Mouse (Mus musculus) MEL-GATA-1-ER (cell line): ENCODE measurements around the gene Gm11627.

ENCODE experiments used
- DNase-seq: peaks from one replicate; pipeline ENCODE4 v3.0.0-alpha.2; 2012; ENCODE audit warnings: low read depth; ENCODE audit errors: extremely low read depth

Gm11627 gene

GRCm38 (mm10) chr11:102602816-102603495 is 23.7 kb upstream of the Gm11627 start:
- DNase-seq: no peak

DNA sequence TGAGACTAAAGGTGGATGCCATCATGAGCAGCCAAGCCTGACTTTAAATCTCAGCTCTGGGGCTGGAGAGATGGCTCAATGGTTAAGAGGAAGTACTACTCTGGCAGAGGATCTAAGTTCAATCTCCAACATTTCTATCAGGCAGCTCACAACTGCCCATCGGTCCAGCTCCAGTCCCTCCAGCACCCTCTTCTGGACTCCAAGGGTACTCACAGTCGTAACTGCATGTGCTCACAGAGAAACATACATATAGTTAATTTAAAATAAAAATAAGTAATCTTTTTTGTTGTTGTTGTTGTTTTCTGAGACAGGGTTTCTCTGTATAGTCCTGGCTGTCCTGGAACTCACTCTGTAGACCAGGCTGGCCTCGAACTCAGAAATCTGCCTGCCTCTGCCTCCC is 20.7 kb upstream of the Gm11627 start:
- DNase-seq: peak; percentile 36

DNA sequence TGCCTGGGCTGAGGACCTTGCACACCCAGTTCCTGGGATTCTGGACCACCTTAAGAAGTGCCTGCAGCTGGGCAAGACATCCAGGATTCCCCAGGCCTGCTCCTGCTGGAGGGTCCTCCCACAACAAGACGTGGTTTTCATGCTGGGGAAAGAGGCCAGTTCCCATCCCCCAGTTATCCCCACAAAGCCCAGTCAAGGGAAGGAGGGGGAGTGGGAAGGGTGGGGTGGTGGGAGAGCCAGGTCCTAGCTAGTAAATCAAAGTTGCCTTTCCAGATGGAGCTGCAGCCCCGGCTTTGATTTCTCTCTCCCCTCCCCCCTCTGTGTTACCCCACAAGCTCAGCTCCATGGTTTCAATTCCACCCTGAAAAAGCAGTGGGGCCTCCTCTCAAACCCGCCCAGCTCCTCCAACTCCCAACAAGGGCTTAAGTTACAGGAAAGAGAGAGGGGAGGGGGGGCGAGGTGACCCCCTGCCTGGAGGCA is 16.1 kb upstream of the Gm11627 start:
- no peak for DNase-seq

DNA sequence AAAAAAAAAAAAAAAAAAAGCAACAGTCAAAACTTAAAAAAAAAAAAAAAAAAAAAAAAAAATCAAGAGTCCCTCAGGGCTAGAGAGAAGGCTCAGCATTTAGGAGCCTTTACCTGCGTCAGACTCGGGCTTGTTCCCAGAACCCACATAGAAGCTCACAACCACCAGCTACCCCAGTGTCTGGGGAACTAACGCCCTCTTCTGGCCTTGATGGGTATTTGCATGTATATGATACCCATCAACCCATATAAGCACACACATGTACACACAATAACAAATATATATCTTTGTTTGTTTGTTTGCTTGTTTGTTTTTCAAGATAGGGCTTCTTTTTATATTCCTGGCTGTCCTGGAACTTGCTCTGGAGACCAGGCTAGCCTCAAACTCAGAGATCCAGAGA is 8.3 kb upstream of the Gm11627 start:
- DNase-seq: no peak

GRCm38 (mm10) chr11:102586445-102587130 is 7.3 kb upstream of the Gm11627 start:
- DNase-seq: no peak

DNA sequence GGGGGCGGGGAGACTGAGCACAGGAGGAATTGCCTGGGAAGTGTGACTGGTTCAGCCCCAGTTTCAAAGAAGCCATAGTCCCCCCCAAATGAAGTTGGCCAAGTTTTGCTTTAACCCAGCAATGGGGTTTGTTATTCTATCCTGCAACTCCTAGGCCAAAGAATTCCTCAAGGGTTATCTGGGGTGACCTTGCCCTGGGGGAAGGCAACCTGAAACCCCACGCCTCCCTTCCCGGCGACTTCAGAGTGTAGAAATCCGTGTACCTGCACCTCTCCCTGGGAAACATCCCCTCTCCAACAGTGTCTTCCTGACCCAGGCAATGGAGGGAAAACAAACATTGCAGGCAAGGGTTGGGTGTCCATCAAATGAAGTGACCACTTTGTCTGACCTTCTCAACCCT is 3.5 kb upstream of the Gm11627 start:
- DNase-seq: no peak

GRCm38 (mm10) chr11:102582016-102582610 is 2.9 kb upstream of the Gm11627 start:
- DNase-seq: no peak

DNA sequence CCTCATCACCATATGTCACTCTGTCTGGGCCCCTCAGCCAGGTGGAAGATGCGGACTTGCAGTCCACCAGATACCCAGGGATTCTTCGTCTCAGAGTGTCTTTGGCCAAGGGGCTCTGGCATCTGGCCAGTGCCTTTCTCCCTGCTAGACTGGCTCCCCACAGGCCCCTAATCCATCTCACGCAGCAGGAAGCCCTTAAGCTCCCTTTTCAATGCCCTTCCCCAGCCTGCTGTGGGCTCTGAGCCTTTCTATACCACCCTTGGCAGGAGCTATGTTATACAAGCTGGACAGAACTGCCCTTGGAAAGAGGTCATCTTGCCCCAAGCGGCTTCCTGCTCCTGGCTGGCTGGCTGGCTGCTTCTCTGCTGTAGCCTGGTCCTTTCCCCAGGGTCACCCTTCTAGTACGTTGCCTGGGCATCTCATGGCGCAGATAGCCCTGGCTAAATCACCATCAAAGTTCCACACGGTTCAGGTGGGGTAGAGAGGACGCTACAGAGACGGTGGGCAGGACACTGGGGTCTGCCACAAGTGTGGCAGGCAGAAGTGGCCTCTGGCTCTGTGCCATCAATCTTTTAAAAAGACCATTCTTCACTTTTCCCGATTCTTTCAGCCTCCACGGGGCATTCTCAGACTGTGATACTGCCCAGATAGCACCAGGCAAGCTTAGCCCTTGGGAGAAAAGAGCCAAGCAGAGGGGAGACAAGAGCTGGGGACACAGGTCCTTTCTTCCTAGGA is 2.2 kb upstream of the Gm11627 start:
- DNase-seq: no peak

DNA sequence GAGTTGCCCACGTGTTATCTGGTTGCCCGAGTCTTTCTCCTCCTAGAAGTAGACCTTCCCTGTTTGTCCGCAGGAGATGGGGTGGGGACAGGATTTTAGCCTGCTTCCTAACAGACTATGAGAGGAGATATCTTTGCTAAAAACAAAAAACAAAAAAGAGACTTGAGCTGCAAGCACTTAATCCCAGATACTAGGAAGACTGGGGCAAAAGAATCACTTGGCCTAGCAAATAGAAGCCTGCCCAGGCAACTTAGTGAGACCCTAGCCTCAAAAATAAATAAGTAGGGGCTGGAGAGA is 721 bp upstream of the Gm11627 start:
- DNase-seq: no peak

DNA sequence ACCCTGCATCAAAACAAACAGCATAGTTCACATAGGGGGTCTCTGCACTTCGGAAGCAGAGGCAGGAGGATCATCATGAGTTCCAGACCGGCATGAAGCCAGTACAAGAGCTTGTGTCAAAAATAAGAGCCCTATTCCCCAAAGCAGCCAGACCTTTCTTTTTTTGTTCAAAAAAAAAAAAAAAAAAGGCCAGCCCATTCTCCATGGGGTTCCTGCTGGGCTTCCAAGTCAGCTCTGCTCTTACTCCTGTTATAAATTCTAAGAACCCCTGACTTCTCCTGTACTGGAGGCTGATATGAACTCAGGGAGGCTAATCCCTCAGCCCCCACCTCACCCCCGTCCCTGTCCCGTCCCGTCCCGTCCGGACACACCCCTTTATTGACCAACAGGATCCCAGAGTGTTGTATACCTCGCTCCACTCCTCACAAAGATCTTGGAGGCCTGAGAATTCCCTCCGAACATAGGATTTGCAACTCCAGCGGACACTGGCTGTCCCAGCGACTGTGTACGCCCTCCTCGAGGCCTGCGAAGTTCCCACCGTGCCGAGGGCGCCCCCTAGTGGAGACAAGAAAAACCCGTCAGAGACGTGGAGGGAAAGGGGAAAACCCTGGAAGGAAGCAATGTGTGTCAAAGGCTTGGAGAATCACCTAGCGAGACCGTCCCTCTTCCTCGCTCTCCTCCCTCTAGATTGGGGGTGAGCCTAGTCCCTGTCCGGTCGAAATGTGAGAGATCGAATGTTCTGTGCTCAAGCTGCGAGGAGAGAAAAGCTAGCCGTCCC is 731 bp downstream of the Gm11627 start:
- DNase-seq: peak; percentile 59

DNA sequence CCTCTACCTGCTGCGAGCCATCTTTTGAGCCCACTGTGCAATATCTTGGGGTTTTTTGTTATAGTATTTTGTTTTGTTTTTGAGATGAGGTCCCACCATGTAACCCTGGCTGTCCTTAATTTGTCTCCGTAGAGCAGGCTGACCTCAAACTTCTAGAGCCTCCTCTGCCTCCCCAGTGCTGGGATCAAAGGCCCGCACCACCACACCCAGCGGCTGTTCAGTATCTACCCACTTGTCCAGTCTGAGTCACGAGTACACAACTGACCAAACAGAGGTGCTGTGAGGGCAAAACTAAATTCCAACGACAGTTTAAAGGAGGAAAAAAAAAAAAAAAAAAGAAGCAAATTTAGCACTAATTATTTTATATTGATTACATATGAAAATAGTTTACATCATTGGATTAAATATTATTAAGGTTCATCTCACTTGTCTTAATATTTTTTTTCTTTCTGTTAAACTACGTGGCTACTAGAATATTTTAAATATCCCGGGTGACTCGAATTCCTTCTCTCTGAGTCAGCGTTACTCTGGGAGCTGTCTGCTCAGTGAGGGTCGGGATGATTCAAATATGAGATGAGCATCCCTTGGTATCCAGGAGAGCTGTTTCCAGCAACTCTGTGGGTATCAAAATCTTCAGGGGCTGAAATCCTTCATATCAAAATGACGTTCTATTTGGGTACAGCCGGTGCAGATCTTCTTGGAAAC is 3.1 kb downstream of the Gm11627 start:
- no peak for DNase-seq

- no peak for DNase-seq
These were observed 4.2 kb downstream of the Gm11627 start for GRCm38 (mm10) chr11:102575034-102575433.

DNA sequence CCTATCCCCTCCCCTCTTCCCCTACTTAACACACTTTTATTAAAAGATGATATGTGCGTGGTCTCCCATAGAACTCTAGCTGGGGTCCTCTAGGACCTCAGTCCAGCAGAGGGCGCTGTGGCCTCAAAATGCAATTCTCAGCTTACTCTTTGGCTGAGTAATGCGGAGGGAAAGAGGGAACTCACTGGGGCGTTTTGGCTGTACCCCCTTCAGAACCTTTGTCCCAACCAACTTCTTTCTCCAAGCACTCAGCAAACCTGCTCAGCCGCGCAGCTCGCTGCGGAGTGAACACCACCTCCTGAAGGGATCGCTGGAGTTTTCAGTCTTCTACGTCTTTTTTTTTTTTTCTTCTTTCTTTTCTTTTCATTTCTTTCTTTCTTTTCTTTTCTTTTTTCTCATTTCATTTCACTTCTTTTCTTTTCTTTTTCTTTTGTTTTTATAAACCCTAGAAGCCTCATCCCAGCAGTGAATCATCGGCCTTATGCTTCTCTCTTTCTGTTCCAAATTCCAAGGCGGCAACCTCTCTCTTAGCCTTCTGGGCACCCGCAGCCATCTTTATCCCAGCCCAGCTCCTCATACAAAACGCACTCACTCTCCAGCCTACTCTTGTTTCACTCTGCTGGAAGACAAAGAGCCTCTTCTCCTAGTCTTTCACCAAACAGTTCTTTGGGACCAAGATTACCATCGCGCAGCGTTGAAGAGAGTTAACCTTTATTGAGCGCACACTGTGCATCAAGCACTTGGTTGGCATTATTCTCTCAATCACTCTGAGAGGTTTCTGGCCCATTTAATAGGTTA is 6.2 kb downstream of the Gm11627 start:
- peak; percentile 82 for DNase-seq

DNA sequence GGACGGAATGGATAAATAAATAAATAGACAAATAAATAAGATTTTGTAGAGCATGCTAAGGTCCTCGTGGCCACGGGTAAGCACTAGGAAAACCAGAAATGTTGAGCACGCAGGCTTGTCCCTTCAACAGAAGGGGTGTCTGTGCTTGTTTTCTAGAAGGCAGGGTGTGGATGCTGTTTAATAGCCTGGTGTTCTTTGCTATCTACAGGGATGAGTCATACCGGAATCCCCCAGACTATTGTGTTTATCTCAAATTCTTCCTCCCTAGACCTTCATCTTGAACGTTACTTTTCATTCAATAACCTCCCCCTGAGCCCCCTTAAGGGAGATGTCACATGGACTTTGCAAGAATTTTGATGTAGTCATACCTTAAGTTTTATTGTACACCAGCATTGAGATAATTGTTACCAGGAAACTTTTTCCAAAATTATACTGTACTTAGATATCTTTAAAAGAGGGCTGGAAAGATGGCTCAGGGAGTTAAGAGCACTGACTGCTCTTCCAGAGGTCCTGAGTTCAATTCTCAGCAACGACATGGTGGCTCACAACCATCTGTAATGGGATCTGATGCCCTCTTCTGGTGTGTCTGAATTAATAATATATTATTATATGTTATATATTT is 10.4 kb downstream of the Gm11627 start:
- no peak for DNase-seq

DNA sequence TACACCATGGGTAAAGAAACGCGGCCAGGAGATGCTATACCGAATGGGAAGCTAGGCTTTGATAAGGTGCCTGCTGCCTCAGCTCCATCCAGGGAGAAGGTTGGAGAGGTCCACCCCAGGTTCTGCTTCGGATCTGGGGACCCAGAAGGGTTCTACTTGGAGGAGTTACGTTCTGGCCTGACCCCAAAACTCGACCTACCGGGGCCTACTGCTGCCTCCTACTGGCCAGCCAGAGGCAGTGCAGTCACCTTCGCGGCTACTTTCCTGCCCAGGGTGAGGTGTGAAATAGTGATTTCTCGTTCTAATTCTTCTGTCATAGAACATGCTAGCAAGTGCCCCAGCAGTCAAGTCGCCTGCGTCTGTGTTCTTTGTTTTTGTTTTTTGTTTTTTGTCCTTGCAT is 11.1 kb downstream of the Gm11627 start:
- DNase-seq: no peak

GRCm38 (mm10) chr11:102567723-102568122 is 11.5 kb downstream of the Gm11627 start:
- no peak for DNase-seq

DNA sequence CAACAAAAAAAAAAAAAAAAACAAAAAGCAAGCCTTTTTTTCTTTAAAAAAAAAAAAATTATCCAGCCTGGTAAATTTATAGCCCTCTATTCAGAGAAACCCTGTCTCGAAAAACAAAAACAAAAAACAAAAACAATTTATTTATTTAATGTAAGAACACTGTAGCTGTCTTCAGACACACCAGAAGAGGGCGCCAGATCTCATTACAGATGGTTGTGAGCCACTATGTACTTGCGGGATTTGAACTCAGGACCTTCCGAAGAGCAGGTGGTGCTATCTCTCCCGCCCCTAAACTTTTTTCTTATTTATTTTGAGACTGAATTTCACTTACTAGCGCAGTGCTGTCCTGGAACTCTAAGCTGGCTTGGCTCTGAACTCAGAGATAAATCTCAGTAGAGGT is 12.1 kb downstream of the Gm11627 start:
- DNase-seq: no peak

DNA sequence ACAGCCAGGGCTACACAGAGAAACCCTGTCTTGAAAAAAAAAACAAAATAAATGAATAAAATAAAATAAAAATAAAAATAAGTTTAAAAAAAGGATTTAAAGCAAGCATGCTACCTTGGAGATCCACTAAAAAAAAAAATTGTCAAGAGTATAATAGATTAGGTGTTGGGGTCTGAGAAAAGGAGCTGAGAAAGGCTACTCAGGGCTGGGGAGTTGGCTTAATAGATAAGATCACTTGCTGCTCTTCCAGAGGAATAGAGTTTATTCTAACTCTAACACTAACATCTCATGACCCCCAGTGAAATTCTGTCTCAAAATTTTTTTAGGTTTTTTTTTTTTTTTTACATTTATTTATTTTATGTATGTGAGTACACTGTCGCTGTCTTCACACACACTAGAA is 13.0 kb downstream of the Gm11627 start:
- DNase-seq: no peak

- no peak for DNase-seq
These were observed 13.5 kb downstream of the Gm11627 start for GRCm38 (mm10) chr11:102565741-102566140.
